Mouse (Mus musculus): ENCODE data around the gene 4930595M18Rik. TPM values are rescaled to one million over a fixed set of nuclear protein-coding genes. Genes with fewer than 3 reads are reported as not detected.

The 4930595M18Rik gene
- not detected in 2 replicates for polyA plus RNA-seq (2015; fragmentation: Nextera tagmentation; extraction: Ambion mirVana)

GRCm38 (mm10) chrX:81458021-81458420 is at the start of gene 4930595M18Rik:
Gene 4930595M18Rik, minus strand, starts transcription at chrX:81458121.
- Histone ChIP-seq H3K9me3 (ENCODE audit: control insufficient read depth) (no peaks in the 10 kb centered on the region), H3K4me1 (replicated peaks; ENCODE audit: control insufficient read depth, insufficient read depth, low read length) (no peaks in the 10 kb centered on the region), H3K4me2 (replicated peaks; ENCODE audit: low read depth) (no peak within 1 kb of the TSS), H3K4me3 (ENCODE audit: low read depth, low read length) (no peak within 1 kb of the TSS), H3K27me3 (replicated peaks; ENCODE audit: control insufficient read depth, insufficient read depth, low read length) (no peaks in the 10 kb centered on the region), H3K27ac (ENCODE audit: low read depth, low read length) (no peak within 1 kb of the TSS), H3K36me3 (ENCODE audit: control insufficient read depth, insufficient read depth) (no peaks in the 10 kb centered on the region), H3K9ac (ENCODE audit: low read depth, low read length) (no peak within 1 kb of the TSS)
- WGBS: 87% methylated on average over 6 of the region's 6 CpGs
- ATAC-seq: no peak
- no peak for TF ChIP-seq CTCF (IDR thresholded peaks at IDR 0.05; ENCODE audit: low read depth)

- H3K4me1 ChIP-seq (replicated peaks; ENCODE audit: control insufficient read depth, insufficient read depth, low read length): no peaks in the 10 kb centered on the region
- no peaks in the 10 kb centered on the region for H3K9me3 ChIP-seq (ENCODE audit: control insufficient read depth)
- no peak for ATAC-seq
- no peak overlapping the region for H3K4me2 ChIP-seq (replicated peaks; ENCODE audit: low read depth)
- no peak overlapping the region for H3K9ac ChIP-seq (ENCODE audit: low read depth, low read length)
- no peak overlapping the region for H3K4me3 ChIP-seq (ENCODE audit: low read depth, low read length)
- H3K27me3 ChIP-seq (replicated peaks; ENCODE audit: control insufficient read depth, insufficient read depth, low read length): no peaks in the 10 kb centered on the region
- H3K36me3 ChIP-seq (ENCODE audit: control insufficient read depth, insufficient read depth): no peaks in the 10 kb centered on the region
- no peak overlapping the region for H3K27ac ChIP-seq (ENCODE audit: low read depth, low read length)
- peak; percentile 41 for TF ChIP-seq CTCF (IDR thresholded peaks at IDR 0.05; ENCODE audit: low read depth)
Measured at GRCm38 (mm10) chrX:81472500-81472899, 14.6 kb upstream of the 4930595M18Rik start.
